Mouse (Mus musculus) embryonic fibroblast, embryonic 13.5 days (primary cell): ENCODE data around the gene Cep128.

ENCODE experiments used
- CTCF ChIP-seq: IDR thresholded peaks from 2 replicates; pipeline ENCODE4 v1.5.1; 2011; ENCODE audit warnings: mild to moderate bottlenecking, control low read depth, low read length, moderate library complexity, borderline replicate concordance; ENCODE audit not compliant: insufficient read depth
- POLR2A ChIP-seq: IDR thresholded peaks from 2 replicates; pipeline ENCODE4 v1.6.1; 2011; ENCODE audit warnings: low read depth, mild to moderate bottlenecking, control low read depth, low read length, moderate library complexity

DNA sequence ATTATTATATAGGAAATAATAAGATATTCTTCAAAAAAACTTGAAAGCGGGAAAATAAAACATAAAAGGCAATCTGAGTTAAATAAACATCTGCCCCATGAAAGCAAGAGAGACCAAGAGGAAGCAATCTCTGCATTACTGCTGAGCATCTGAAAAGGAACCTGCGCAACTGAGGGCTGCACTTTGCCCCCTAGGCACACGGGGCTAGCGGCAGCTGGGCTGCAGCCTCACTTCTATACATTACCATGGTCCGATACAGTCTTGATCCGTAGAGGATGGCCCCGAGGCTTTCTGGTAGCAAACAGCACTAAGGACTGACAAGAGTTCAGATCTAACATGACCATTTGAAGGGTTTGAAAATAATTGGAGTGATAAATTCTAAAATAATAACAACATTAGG is 230.2 kb downstream of the Cep128 start:
- TF ChIP-seq POLR2A (no peak), CTCF (no peak)
